Mouse (Mus musculus) heart, postnatal 25 days (tissue): ENCODE results near the gene Marcksl1. TPM values are rescaled to one million over a fixed set of nuclear protein-coding genes. Genes with fewer than 3 reads are reported as not detected.
"Not testable (repeated sequence)": the region's sequence is repeated elsewhere in the genome, so short reads cannot be mapped to it uniquely, and the experiment has no call there.

ENCODE experiments used
- DNase-seq: peaks from one replicate; pipeline ENCODE4 v3.0.0; 2022; ENCODE audit warnings: low spot score
- intact Hi-C: fragments of 180-260 bp; cut with DNase I; formaldehyde crosslinking; loops from one replicate; pipeline ENCODE4 v1.15.1; 2025
- total RNA-seq, 2 experiments: library from RNA; stranded (reverse); gene quantifications; 2 replicates each; pipeline ENCODE4 v1.2.3; 2021

Gene Marcksl1
- total RNA-seq, 2 experiments from 2014 or later: 6.8 to 7.8 TPM

DNA sequence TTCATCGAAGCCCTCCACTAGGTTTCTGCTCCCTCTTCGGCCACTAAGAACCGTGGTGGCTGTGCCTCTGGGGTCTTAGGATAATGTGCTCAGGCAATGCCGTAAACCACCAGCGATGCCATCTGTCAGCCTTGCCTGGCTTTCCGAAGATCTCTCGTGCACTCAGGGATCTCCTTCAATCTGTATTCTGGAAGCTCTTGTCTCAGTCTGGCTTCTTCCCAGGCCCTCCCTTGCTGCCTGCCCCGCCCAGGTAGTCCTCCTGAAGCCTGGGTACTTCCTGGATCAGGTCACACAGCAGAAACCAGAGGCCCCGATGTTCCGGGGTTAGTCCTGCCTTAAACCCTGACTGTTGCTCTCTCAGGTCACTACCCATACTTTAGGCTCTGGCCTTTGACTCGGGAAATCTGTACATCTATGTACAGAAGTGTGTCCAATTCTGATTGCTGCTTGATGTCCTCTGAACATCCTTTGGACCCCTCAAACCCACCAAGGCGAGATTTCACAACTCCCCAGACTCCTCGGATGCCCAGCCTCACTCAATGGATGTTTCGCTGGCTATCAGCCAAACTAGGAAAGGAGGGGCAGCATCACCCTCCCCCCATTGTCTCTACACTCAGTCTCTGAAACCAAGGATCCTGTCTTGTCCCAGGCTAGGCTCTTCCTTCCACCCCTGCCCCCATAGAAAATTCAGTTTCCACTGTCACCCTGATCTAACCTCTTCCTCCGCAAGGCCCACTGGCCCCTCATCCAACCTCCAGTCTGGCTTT is 4.4 kb upstream of the Marcksl1 start:
- DNase-seq: no peak
- intact Hi-C loops: no loop called here

DNA sequence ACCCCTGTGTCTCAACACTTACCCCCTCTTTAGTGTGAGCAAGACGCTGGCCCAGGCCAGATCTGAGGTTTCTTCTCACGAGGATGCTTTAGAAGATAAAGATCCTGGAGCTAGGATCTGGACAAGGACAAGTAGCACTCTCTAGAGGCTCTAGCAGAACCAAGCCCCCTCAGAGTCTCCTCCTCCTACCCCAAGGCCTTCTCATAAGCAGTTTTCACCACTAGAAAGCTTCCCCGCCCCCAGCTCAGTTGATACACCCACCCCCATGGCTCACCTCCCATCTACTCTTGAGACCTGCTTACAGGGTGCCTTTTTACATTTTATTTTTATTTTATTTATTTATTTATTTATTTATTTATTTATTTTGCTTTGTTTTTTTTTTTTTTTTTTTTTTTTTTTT is 3.7 kb upstream of the Marcksl1 start:
- DNase-seq: no peak
- intact Hi-C loops: no loop called here

DNA sequence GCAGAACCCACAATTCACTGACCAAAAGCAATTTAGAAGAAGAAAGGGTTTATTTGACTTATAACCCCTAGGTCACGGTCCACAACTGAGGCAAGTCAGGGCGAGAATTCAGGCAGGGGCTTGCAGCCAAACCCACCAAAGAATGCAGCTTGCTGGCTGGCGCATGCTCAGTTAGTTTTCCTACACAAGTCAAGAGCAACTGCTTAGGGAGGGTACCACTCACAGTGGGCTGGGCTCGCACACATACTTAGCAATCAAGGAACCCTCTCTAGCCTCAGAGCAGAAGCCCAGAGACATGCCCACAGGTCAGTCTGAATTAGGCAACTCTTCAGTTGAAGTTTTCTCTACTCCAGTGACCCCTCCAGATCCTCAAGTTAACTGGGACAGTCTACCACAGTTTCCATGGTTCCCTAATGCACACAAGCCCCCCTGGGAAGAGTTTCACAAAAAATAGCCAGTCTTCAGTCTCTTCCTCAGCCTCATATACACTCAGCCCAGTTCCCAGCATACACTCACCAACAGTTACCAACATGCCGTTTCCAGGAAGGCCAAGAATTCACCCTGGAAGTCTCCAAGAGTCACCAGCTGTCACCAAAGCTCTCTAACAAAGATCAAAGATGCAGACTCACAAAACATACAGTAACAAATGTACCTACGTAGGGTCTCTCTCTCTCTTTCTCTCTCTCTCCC is 2.5 kb upstream of the Marcksl1 start:
- DNase-seq: no peak
- intact Hi-C loops: no loop called here

DNA sequence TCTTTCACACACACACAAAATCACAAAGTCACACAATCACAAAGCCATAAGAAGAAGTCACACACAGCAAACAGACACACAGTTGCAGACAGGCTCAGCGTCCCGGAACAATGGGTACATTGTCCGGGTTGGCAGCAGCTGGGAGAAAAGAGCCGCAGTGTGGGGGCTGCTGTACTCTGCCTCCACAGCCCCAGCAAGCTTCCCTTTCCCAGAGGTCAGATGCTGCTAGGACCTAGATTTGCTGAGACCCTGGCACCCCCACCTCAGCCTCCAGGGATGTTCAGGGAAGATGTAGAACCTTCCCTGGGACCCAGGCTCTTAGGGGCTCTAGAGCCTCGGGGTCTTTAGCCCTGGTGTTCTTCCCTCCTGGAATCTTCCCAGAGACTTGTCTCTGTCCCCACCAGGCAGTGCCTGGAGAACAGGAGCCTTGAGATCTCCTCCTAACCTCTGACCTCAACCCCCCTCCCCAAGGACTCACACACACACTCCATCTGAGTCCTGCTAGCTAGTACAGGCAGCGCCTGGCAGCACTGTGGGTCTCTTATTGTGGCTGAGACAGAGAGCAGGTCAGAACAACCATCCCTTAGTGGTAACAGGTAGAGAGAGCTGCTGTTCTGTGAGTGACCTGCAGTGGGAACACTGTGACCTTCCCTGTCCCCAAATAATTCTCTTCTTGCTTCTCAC is 1.8 kb upstream of the Marcksl1 start:
- no peak for DNase-seq
- intact Hi-C loops: no loop called here

DNA sequence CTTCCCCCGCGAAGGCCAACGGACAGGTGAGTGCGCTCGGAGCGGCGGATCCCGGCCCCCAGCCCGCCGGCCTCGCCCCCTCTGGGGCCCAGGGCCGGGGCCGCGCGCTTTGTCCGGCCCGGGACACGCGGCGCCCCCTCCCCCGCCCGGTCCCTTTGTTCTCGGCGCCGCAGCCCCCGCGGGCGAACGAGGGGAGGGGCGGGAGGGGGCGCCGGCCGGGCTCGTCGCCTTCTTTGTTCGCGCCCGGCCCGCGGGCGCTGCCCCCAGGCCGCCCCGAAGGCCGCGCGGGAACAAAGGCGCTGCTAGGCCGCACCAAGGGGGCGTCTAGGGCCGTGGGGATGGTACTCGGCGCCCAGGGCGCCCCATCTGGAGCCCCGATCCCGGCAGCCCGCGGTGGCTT is 510 bp downstream of the Marcksl1 start:
- intact Hi-C loops: no loop called here
- DNase-seq: no peak

DNA sequence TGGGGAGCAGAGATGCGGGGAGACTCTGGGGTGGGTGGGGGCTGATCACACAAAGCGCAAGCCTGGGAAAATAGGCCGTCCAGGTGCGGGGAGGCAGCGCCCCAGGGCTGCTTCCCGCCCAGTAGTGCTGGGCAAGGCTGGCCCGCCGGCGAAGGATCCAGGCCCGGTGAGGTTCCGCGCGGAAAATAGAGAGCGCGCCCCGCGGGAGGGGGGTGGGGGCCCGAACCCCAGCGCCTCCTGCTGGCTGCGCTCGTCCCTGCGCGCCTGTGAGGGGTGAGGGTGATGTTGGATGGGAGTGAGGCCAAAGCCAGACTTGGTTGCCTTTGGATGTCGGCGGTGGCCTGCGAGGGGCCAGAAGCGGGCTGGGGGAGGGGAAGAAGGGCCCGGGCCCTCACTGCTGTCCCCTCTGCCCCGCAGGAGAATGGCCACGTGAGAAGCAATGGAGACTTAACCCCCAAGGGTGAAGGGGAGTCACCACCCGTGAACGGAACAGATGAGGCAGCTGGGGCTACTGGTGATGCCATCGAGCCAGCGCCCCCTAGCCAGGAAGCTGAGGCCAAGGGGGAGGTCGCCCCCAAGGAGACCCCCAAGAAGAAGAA is 1.0 kb downstream of the Marcksl1 start:
- intact Hi-C loops: no loop called here
- peak; percentile 30 for DNase-seq

DNA sequence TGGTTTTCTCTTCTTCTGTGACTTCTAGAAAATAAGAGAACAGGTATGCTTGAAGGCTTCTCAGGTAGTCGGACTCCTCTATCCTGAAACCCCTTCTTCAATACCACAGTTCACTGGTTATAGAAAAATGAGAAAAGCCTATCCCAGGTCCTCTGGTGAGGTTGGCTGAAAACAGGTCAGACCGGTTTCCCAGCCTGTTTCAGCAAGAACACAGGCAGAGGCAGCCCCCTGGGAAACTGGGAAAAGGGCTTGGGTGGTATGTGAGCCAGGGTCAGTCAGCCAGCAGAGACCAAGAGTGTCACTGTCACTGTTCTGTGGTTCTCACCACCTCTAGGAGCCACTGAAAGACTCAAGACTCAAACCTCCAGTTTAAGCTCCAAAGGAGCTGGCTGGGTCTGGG is 3.5 kb downstream of the Marcksl1 start:
- no peak for DNase-seq
- intact Hi-C loops: no loop called here

DNA sequence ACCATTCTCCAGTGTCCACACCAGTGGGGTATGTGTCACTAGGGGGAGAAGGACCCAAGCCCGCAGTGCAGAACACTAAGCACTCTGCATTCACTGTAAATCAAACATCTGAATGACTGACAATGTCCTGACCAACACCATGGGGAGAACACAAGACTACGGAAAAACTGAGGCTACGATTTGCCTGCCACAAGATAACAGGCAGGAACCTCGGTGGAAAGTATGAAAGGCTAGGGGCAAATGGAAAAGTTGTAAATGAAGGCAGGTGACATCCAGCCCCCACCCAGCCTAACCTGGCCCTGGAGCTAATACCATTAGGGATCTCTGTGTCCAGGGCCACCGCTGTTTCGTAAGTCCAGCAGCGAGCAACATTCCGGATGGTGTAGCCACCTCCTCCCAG is 5.1 kb downstream of the Marcksl1 start:
- no peak for DNase-seq
- intact Hi-C loops: no loop called here

DNA sequence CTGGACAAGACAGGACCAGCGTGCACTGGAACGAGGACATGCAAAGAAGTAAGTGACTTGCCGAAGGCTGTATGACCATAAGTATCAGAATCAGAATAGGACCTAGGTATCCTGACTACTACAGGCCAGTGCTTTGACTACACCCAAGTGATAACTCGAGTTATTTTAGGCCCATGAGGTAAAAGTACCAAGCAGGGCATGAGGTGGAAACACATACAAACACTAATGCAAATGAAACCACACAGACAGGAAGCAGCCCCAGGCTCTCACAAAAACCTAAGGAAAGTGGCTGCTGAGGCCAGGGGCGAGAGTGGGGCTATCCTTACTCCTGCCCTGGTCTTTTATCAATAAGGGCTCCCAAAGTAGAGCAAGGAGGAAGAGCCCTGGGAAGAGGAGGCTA is 12.0 kb downstream of the Marcksl1 start:
- DNase-seq: no peak
- intact Hi-C loops: no loop called here

DNA sequence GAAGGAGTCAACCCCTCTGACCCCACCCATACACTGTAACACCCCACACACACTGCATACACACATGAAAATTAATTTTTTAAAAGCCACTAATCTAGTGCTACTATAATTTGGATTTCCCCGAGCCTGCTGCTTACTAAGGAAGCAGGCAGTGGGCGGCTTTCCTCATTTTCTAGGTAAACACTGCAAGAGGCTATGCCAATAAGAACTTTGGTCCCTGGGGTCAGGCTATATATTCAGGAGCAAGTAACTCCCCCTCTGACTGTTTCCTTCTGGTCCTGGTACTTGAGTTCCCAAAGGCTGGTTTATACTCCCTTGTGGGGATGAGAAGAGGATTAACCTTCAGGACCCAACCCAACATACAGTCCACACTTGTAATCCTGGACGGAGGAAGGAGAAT is 12.5 kb downstream of the Marcksl1 start:
- no peak for DNase-seq
- intact Hi-C loops: no loop called here

DNA sequence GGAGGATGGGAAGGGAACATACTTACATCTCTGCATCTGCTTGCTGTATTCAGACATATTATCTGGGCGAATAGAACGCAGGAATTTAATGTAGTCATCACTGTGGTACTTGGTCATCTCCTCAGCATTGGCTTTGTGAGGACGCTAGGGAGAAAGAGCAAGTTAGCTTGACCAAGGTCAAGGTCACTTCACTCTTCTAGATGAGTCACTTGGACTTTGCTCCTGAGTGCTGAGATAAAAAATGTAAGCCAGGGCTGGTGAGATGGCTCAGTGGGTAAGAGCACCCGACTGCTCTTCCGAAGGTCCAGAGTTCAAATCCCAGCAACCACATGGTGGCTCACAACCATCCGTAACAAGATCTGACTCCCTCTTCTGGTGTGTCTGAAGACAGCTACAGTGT is 15.5 kb downstream of the Marcksl1 start:
- intact Hi-C loops: not testable (repeated sequence)

DNA sequence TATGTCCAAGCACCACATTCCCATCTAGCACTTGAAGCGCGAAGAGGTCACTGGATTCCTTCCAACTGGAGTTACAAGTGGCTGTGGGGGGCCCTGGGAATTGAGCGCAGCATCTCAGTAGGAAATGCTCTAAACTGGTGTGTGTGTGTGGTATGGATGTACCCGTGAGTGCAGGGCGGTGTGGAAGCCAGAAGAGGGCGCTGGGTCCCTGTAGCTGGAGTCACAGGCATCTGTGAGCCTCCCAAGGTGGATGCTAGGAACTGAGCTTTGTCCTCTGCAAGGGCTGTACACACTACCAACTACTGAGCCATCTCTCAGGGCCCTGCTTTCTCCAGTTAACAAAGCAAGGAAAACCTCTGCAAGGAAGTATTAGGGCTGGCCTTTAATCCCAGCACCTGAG is 26.6 kb downstream of the Marcksl1 start:
- intact Hi-C loops: no loop called here
- DNase-seq: no peak

More for the DNA sequence above, 15.5 kb downstream of the Marcksl1 start:
- DNase-seq: not testable (repeated sequence)

DNA sequence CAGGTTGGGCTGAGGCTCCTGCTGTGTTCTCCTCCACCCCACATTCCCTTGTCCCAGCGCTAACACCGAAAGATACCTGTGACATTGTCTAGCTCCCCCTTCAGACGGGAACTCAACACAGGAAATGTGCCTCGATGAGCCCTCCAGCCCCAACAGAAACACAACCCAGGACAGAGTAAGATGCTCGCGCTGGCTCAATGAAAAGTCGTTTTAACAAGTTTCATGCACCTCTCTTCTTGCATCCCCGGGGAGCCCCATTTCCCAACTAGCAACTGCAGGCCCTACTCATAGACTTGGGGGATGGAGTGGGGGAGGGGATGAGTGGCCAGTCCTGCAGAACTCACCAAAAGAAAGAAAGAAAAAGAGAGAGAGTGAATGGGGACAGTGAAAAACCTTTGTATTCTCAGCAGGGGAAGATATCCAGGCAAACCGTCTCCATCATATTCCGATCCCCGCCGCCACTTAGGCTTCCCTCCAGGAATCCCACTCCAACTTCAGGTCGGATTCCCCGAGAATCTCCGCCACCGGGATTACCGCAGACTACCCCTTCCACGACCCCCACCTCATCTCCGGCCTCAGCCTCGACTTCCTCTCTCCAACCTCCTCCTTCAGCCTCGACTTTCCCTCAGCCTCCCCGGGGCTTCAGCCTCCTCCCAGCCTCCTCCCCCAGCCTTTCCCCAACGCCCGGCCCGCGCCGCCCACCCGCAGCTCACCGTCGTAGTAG is 28.6 kb downstream of the Marcksl1 start:
- intact Hi-C loops: no loop called here
- no peak for DNase-seq

DNA sequence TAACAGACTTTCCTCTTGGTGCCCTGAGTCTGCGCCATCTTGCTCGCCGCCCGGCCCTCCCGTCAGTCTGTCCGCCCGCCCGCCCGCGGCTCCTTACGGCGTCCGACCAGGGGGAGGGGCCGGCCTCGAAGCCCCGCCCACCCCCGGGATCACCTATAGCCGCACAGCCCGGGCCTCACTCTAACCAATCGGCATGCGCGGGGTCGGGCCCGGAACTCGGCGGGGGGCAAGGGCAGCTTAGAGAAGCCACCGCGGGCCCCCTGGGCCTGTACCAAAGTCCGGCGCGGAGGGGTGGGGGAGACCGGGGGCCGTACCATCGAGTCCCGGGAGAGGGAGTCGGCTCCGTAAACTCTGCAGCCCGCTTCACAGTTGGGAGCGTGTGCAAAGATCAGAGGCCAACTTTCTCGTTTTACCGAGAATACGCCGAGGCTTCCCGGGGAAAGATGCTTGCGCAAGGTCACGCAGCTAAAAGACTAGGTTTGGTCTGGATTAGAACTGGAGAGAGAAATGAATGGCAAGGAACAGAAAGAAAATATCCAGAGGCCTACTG is 29.3 kb downstream of the Marcksl1 start, which contains the start of gene Hdac1:
Gene Hdac1, minus strand, starts transcription at position 122 of the 550 bp plus-strand sequence.
- peak; percentile 97 for DNase-seq
- intact Hi-C loops: no loop called here

DNA sequence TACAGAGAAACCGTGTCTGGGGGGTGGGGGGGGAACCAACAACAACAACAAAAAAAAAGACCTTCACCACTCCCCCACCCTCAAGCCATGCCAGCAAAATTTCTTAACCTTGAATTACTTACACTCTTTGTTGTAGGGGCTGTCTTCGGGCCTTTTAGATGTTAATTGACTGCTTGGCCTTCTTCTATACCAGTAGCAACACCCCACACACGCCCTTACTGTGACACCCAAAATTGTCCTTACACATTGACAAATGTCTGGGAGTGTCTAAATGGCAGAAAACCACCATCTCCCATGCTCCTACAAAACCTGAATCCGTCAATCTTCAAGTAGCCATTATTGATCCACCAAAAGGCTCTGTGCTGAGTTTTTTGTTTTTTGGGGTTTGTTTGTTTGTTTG is 30.7 kb downstream of the Marcksl1 start:
- intact Hi-C loops: no loop called here
- DNase-seq: no peak

DNA sequence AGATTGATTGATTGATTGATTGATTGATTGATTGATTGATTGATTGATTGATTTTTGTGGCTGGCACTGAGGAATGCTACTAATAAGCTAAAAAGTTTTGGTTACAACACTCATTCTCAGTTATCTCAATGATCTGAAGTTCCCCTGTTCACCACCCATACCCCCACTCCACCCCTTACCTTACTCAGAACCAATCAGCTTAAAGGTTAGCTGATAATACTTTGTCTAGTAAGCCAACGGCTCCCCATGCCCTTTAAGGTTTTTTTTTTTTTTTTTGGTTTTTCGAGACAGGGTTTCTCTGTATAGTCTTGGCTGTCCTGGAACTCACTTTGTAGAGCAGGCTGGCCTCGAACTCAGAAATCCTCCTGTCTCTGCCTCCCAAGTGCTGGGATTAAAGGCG is 34.2 kb downstream of the Marcksl1 start:
- intact Hi-C loops: loop anchor here (5.0 kb wide), 1 partner anchor 60 kb away; no protein-coding TSS in a partner anchor
- not testable (repeated sequence) for DNase-seq

DNA sequence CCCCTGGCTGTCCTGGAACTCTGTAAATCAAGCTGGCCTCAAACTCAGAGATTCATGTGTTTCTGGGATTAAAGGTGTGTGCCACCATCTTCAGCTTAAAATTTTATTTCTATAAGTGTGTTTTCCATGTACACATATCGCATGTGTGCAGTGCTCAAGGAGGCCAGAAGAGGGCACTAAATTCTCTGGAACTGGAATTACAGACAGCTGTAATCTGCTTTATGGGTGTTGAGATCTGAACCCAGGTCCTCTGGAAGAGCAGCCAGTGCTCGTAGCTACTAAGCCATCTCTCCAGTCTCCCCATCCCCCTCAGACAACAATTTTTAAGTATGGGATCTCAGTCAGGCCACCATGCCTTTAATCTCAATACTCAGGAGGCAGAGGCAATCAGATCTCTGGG is 35.9 kb downstream of the Marcksl1 start:
- intact Hi-C loops: loop anchor here (5.0 kb wide), 1 partner anchor 58 kb away; no protein-coding TSS in a partner anchor
- no peak for DNase-seq

DNA sequence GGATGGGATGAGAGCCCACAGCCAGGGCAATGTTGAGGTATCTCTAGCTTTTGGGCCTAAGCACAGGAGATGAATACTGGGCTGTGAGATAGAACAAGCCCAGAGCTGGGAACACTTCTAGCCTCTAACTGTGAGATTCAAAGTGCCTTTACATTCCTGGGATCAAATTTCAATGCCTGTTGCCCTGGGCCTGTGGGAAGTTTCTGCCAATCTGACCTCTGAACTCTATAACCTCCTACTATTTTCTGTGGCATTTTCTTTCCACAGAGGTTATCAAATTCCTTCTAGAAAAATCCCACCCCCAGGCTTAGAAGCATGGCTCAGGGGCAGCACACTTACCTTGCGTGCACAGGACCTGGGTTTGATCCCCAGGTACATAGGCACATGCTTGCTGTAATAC is 36.9 kb downstream of the Marcksl1 start:
- no peak for DNase-seq
- intact Hi-C loops: no loop called here

DNA sequence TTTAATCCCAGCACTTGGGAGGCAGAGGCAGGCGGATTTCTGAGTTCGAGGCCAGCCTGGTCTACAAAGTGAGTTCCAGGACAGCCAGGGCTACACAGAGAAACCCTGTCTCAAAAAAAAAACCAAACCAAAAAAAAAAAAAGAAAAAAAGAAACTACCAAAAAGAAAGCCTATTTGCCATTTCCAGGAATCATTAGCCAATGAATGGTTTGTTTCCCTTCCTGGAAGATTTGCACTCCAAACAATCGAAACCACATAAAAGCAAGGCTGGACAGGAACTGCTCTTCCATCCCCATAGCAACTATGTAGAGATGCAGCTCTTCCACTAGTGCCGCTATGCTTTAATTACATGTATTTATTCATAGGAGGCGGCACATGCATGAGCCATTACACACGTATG is 41.1 kb downstream of the Marcksl1 start:
- intact Hi-C loops, DNase-seq: not testable (repeated sequence)
